Mouse (Mus musculus): ENCODE results near the gene Naaa.

DNA sequence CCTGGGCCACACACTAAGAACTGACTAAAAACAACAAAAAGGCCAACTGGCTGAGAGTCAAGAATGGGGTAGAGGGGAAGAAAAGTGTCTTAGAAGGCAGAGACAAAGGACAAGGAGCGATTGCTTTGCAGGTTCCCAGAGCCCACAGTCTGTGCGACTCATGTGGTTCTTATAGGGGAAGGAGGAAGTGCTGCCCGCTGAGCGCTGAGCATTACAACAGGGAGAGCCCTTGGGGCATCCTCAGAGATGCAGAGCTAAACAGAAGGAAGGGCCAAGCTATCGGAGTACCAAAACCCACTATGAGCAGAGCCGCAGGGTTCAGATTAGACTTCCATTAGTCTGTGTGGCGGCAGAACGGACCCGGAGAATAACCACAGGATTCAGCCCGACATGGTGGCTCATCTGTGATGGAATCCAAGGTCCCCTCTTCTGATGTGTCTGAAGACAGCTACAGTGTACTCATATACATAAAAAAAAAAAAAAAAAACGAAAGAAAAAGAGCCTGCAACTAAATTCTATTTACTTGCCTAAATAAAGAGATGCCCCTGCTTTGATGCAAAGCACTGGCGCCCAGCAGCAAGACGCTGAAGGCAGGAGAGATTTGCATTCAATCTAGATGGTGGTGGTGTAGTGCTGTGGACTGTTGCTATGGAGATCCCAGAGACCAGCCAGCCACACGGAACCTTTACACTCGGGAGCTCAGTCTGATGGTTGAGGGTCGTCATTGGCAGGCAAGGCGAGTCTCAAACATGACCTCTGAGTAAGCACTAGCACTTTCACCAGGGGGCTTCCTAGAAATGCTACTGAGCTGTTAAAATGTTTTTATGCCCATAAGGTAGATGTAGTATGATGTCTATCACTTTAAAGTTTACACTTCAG lies 58.8 kb downstream of the Naaa start:
- TF ChIP-seq CTCF (IDR thresholded peaks at IDR 0.05; ENCODE audit: low read depth): no peak
- TF ChIP-seq EP300 (IDR thresholded peaks at IDR 0.05; ENCODE audit: low read depth): no peak
